Mouse (Mus musculus) brain, embryonic 14.5 days (tissue): ENCODE measurements around the gene Prkar2b.

Experiments used
- CTCF ChIP-seq: fragments of 200-500 bp; IDR thresholded peaks from 2 replicates; pipeline ENCODE4 v1.5.1; 2012; ENCODE audit warnings: inconsistent platforms, mild to moderate bottlenecking, moderate library complexity, borderline replicate concordance; ENCODE audit not compliant: insufficient read depth, insufficient read length; ENCODE audit errors: extremely low read depth
- POLR2A ChIP-seq: fragments of 200-500 bp; IDR thresholded peaks from 2 replicates; pipeline ENCODE4 v1.6.1; 2012; ENCODE audit warnings: mild to moderate bottlenecking, inconsistent platforms, borderline replicate concordance; ENCODE audit not compliant: poor library complexity, insufficient read depth, insufficient read length, severe bottlenecking; ENCODE audit errors: extremely low read depth

GRCm38 (mm10) chr12:32066004-32066403, 4.9 kb upstream of the Prkar2b start:
- TF ChIP-seq POLR2A (no peak), CTCF (no peak)
